Mouse (Mus musculus): ENCODE measurements around the gene Vps37c.

DNA sequence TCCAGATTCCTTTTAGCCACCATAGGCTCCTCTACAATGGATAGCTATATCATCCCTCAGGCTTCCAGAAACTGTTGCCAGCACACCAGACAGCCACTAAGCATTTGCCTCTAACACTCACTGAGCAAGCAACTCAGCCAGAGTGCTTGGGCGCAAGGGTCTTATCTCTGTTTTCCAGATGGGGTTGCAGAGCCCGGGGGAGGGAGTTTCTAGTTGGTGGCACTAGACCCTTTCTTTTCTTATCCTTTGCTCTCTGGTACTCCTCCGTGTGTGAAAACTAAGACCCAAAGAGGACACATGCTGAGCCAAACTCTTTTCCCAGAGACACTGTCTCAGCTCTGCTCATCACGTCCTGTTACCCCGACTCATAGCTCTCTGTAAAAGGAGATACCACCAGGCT, 27.2 kb upstream of the Vps37c start:
- TF ChIP-seq GATA1 (IDR thresholded peaks at IDR 0.05; ENCODE audit: low read length) (no peak; the same call in 1 of the 2 replicates), TAL1 (IDR thresholded peaks at IDR 0.05; ENCODE audit: low read length) (peak; percentile 86)

Measured in erythroblast, embryonic 14.5 days (primary cell).